Mouse (Mus musculus): ENCODE data around the gene Gm44965. TPM values are rescaled to one million over a fixed set of nuclear protein-coding genes. Genes with fewer than 3 reads are reported as not detected.

The Gm44965 gene
- polyA plus RNA-seq, 1 experiment from 2014 or later: not detected

DNA sequence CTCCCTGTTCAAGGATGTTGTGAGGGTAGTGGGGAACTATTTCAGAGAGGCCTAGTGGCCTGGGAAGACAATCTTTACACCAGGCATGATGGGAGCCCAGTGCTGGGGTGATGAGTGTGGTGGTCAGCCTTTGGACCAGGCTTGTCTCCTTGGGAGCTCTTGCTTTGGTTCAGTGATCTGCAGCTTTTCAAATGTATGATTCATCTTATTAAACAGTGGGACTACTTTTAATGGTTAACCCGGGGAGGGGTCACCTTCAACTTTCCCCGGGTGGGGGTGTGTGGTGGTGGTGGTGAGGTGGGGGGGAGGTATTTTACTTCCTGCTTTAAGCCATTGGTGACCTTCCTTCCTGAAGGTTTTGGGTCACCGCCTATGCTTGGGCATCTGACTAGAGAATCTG is 34.6 kb downstream of the Gm44965 start:
- Histone ChIP-seq H3K27ac (no peak overlapping the region), H3K9ac (no peak overlapping the region), H3K4me3 (no peak overlapping the region), H3K9me3 (replicated peaks) (no peaks in the 10 kb centered on the region), H3K4me2 (no peak overlapping the region), H3K27me3 (replicated peaks) (peaks cover 67% of the 10 kb centered on the region), H3K36me3 (no peaks in the 10 kb centered on the region), H3K4me1 (peaks cover 9% of the 10 kb centered on the region)
- WGBS (ENCODE audit: insufficient replicate concordance): 55% methylated on average over 3 of the region's 3 CpGs
- ATAC-seq: no peak

DNA sequence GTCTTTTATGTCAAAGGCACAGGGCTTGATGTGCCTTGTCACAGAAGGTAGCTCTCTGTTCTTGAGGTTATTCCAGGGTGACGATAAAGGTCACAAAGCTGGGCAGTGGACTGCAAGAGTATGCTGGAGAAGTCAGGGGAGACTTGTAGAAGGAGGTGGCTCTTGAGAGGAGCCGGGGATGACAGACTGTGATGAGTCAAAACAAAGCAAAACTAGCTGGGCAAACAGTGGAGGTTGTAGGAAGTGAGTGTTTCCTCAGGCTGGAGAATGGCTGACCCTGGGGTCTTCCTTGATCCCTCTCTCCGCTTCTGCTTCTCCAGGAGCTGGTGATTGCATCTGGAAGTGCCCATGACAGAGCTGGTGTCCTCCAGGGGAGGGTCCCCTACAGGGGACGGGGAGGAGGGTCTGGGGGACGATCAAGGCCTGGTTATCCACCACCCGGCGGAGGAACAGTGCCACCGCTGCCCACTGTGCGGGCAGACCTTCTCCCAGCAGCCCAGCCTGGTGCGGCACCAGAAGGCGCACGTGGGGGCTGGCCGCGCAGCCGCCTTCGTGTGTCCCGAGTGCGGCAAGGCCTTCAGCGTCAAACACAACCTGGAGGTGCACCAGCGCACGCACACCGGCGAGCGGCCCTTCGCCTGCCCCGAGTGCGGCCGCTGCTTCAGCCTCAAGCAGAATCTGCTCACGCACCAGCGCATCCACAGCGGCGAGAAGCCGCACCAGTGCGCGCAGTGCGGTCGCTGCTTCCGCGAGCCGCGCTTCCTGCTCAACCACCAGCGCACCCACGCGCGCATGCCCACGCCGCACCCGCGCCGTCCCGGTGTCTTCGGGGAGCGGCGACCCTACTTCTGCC is 35.3 kb downstream of the Gm44965 start:
- H3K27me3 ChIP-seq (replicated peaks): peaks cover 67% of the 10 kb centered on the region
- no peaks in the 10 kb centered on the region for H3K9me3 ChIP-seq (replicated peaks)
- peaks cover 9% of the 10 kb centered on the region for H3K4me1 ChIP-seq
- no peak for ATAC-seq
- H3K9ac ChIP-seq: peak overlapping the region; percentile 39; the same call in 1 of the 2 replicates
- H3K36me3 ChIP-seq: no peaks in the 10 kb centered on the region
- no peak overlapping the region for H3K27ac ChIP-seq
- H3K4me3 ChIP-seq: peak overlapping the region; percentile 42
- H3K4me2 ChIP-seq: peak overlapping the region; percentile 72
- WGBS (ENCODE audit: insufficient replicate concordance): 9% methylated on average over 54 of the region's 54 CpGs

GRCm38 (mm10) chr6:48629661-48630034 is 35.9 kb downstream of the Gm44965 start:
- no peaks in the 10 kb centered on the region for H3K36me3 ChIP-seq
- peak overlapping the region; percentile 42 for H3K4me3 ChIP-seq
- peak overlapping the region; percentile 39; the same call in 1 of the 2 replicates for H3K9ac ChIP-seq
- no peak for ATAC-seq
- H3K27me3 ChIP-seq (replicated peaks): peaks cover 67% of the 10 kb centered on the region
- H3K27ac ChIP-seq: no peak overlapping the region
- 28% methylated on average over 13 of the region's 13 CpGs for WGBS (ENCODE audit: insufficient replicate concordance)
- no peaks in the 10 kb centered on the region for H3K9me3 ChIP-seq (replicated peaks)
- H3K4me2 ChIP-seq: peak overlapping the region; percentile 72
- H3K4me1 ChIP-seq: peaks cover 9% of the 10 kb centered on the region

DNA sequence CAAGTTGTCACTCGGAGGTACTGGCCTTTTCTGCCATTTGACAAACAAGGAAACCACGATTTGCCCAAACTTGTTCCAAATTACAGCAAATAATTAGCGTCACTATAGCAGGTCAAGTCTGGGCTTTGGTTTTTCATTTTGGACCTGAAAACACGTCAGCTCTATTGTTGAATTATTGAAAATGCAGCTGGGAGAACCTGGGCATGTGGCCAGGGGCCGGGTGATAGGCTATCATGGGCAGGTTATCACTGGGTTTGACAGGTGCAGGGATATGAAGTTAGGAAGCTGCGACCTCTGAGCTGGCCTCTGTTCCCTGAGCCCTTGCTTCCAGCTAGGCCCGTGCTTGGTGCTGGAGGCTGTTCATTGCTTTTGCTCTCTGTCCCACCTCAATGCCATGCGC is 37.1 kb downstream of the Gm44965 start:
- H3K4me3 ChIP-seq: no peak overlapping the region
- WGBS (ENCODE audit: insufficient replicate concordance): 71% methylated on average over 8 of the region's 8 CpGs
- no peak overlapping the region for H3K9ac ChIP-seq
- no peak overlapping the region for H3K4me2 ChIP-seq
- H3K27ac ChIP-seq: no peak overlapping the region
- H3K27me3 ChIP-seq (replicated peaks): peaks cover 60% of the 10 kb centered on the region
- ATAC-seq: no peak
- no peaks in the 10 kb centered on the region for H3K36me3 ChIP-seq
- peaks cover 9% of the 10 kb centered on the region for H3K4me1 ChIP-seq
- no peaks in the 10 kb centered on the region for H3K9me3 ChIP-seq (replicated peaks)

GRCm38 (mm10) chr6:48635105-48635504 is 41.4 kb downstream of the Gm44965 start:
- peak; percentile 63; the same call in 1 of the 2 replicates for ATAC-seq

DNA sequence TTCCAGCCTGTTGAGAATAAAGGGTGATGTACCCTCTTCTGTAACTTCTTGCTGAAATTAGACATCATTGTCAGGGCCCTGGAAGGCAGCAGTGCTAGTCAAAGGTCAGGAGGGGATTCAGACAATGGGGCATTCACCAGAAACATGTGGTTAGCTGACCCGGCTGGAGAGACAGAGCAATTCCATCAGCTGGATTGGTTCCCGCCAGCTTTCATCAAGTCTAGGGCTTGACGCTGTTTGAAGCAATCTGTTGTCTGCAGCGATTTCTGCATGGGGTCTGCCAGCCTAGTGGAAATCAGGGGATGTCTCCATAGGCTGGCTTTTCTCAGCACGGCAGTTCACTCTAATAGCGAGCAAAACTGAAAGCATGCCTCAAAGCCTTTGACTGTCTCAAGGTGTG is 42.8 kb downstream of the Gm44965 start:
- Histone ChIP-seq H3K36me3 (no peaks in the 10 kb centered on the region), H3K4me2 (no peak overlapping the region), H3K9me3 (replicated peaks) (no peaks in the 10 kb centered on the region), H3K9ac (no peak overlapping the region), H3K27ac (no peak overlapping the region), H3K4me3 (no peak overlapping the region), H3K4me1 (no peaks in the 10 kb centered on the region), H3K27me3 (replicated peaks) (peaks cover 5% of the 10 kb centered on the region)
- no peak for ATAC-seq
- WGBS (ENCODE audit: insufficient replicate concordance): 66% methylated on average over 6 of the region's 6 CpGs

More at GRCm38 (mm10) chr6:48635105-48635504, 41.4 kb downstream of the Gm44965 start:
- no peak overlapping the region for H3K9ac ChIP-seq
- H3K4me3 ChIP-seq: no peak overlapping the region
- H3K4me1 ChIP-seq: no peaks in the 10 kb centered on the region
- H3K4me2 ChIP-seq: no peak overlapping the region
- peaks cover 17% of the 10 kb centered on the region for H3K27me3 ChIP-seq (replicated peaks)
- H3K36me3 ChIP-seq: no peaks in the 10 kb centered on the region
- 30% methylated on average over 2 of the region's 2 CpGs for WGBS (ENCODE audit: insufficient replicate concordance)
- no peaks in the 10 kb centered on the region for H3K9me3 ChIP-seq (replicated peaks)
- no peak overlapping the region for H3K27ac ChIP-seq

DNA sequence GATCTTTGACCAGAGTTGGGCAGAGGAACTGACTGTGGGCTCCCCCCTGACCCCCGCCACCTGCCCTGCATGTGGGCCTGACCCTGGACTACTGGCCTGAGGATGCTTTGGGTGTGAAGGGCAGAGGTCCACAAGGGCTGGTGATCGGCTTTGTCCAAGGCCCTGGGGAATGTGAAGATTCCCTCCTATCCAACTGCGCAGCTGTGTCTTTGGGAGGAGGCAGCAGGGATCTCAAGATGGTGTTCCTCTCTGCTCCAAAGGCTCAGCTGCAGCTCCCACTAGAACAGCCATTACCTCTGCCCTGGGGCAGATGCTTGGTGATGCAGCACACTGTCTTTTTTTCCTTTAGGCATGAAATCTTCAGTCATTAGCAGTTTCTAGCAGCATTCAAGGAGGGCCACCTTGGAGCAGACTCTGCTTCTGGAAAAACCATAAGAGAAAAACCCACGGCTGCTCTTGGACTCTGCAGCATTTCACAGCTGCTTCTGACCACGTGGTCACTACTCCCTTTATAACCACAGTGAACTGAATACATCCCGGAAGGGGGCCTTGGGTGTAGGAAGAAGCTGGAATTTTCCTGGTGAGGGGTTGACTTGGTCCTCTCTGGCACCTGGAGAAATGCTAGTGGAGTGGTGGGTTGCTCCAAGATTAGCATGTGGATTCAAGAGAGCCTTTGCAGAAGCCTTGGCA is 44.2 kb downstream of the Gm44965 start:
- H3K4me2 ChIP-seq: no peak overlapping the region
- ATAC-seq: no peak
- H3K4me3 ChIP-seq: no peak overlapping the region
- H3K9ac ChIP-seq: no peak overlapping the region
- H3K4me1 ChIP-seq: no peaks in the 10 kb centered on the region
- 62% methylated on average over 6 of the region's 6 CpGs for WGBS (ENCODE audit: insufficient replicate concordance)
- no peaks in the 10 kb centered on the region for H3K9me3 ChIP-seq (replicated peaks)
- H3K27me3 ChIP-seq (replicated peaks): no peaks in the 10 kb centered on the region
- H3K27ac ChIP-seq: no peak overlapping the region
- H3K36me3 ChIP-seq: no peaks in the 10 kb centered on the region

- no peaks in the 10 kb centered on the region for H3K36me3 ChIP-seq
- H3K9me3 ChIP-seq (replicated peaks): no peaks in the 10 kb centered on the region
- H3K4me3 ChIP-seq: no peak overlapping the region
- no peaks in the 10 kb centered on the region for H3K27me3 ChIP-seq (replicated peaks)
- no peak overlapping the region for H3K27ac ChIP-seq
- H3K4me2 ChIP-seq: no peak overlapping the region
- no peak overlapping the region for H3K9ac ChIP-seq
- WGBS (ENCODE audit: insufficient replicate concordance): 53% methylated on average over 2 of the region's 2 CpGs
- no peak for ATAC-seq
- no peaks in the 10 kb centered on the region for H3K4me1 ChIP-seq
Measured at GRCm38 (mm10) chr6:48638553-48638952, 44.8 kb downstream of the Gm44965 start.

GRCm38 (mm10) chr6:48641391-48641790 is 47.6 kb downstream of the Gm44965 start:
- 60% methylated on average over 6 of the region's 6 CpGs for WGBS (ENCODE audit: insufficient replicate concordance)
- H3K4me2 ChIP-seq: no peak overlapping the region

DNA sequence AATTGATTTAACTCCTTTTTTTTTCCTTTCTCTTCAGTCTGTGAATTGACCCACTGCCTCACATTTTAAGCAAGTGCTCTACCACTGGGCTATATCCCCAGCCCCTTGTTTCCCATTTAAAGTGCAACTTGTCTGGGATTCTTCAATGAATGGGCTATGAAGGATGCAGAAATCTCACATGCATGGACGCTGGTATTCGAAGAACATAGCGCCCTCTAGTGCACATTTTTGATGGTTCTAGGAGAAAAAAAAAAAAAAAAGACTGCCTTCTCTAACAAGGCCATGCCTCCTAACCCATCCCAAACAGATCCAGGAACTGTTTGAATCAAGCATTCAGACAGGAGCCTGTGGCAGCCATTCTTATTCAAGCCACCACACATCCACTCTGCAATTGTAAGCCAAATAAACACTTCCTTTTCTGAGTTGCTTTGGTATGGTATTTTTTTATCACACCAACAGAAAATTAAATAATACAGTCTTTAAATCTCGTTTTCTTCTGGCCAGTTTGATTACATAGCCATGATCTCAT is 49.1 kb downstream of the Gm44965 start:
- no peaks in the 10 kb centered on the region for H3K36me3 ChIP-seq
- H3K9me3 ChIP-seq (replicated peaks): no peaks in the 10 kb centered on the region
- ATAC-seq: no peak
- H3K9ac ChIP-seq: no peak overlapping the region
- no peak overlapping the region for H3K4me2 ChIP-seq
- WGBS (ENCODE audit: insufficient replicate concordance): 14% methylated on average over 4 of the region's 4 CpGs
- H3K4me3 ChIP-seq: no peak overlapping the region
- H3K27me3 ChIP-seq (replicated peaks): no peaks in the 10 kb centered on the region
- no peak overlapping the region for H3K27ac ChIP-seq
- H3K4me1 ChIP-seq: 0 out of 2 replicates have a peak, but pooled peaks cover 3% of the 10 kb centered on the region

More at GRCm38 (mm10) chr6:48641391-48641790, 47.6 kb downstream of the Gm44965 start:
- Histone ChIP-seq H3K9me3 (replicated peaks) (no peaks in the 10 kb centered on the region), H3K27me3 (replicated peaks) (no peaks in the 10 kb centered on the region), H3K36me3 (no peaks in the 10 kb centered on the region), H3K9ac (no peak overlapping the region), H3K27ac (no peak overlapping the region), H3K4me3 (no peak overlapping the region), H3K4me1 (0 out of 2 replicates have a peak, but pooled peaks cover 3% of the 10 kb centered on the region)
- no peak for ATAC-seq

GRCm38 (mm10) chr6:48645660-48646308 is 52.0 kb downstream of the Gm44965 start:
- H3K36me3 ChIP-seq: no peaks in the 10 kb centered on the region
- no peak overlapping the region for H3K9ac ChIP-seq
- no peak for ATAC-seq
- no peak overlapping the region for H3K4me3 ChIP-seq
- 0 out of 2 replicates have a peak, but pooled peaks cover 3% of the 10 kb centered on the region for H3K4me1 ChIP-seq
- no peak overlapping the region for H3K27ac ChIP-seq
- H3K27me3 ChIP-seq (replicated peaks): no peaks in the 10 kb centered on the region
- H3K9me3 ChIP-seq (replicated peaks): no peaks in the 10 kb centered on the region
- no peak overlapping the region for H3K4me2 ChIP-seq
- WGBS (ENCODE audit: insufficient replicate concordance): 6% methylated on average over 12 of the region's 12 CpGs

Data from liver, embryonic 12.5 days (tissue).